Mouse (Mus musculus) activated CD4-positive, CD25-positive, alpha-beta regulatory T cell (primary cell): ENCODE data around the gene Art3. TPM values are rescaled to one million over a fixed set of nuclear protein-coding genes. Genes with fewer than 3 reads are reported as not detected.

ENCODE experiments used
- polyA plus RNA-seq, 2 experiments: library from polyadenylated mRNA; unstranded; fragments of 100-300 nt; shearing (Covaris generic); gene quantifications; one replicate each; pipeline ENCODE4 v1.2.1; 2017

Art3 gene
- 1 to 10 TPM in 1 of 2 experiments, under 1 TPM in 1; 0.93 to 1.1 TPM for polyA plus RNA-seq

DNA sequence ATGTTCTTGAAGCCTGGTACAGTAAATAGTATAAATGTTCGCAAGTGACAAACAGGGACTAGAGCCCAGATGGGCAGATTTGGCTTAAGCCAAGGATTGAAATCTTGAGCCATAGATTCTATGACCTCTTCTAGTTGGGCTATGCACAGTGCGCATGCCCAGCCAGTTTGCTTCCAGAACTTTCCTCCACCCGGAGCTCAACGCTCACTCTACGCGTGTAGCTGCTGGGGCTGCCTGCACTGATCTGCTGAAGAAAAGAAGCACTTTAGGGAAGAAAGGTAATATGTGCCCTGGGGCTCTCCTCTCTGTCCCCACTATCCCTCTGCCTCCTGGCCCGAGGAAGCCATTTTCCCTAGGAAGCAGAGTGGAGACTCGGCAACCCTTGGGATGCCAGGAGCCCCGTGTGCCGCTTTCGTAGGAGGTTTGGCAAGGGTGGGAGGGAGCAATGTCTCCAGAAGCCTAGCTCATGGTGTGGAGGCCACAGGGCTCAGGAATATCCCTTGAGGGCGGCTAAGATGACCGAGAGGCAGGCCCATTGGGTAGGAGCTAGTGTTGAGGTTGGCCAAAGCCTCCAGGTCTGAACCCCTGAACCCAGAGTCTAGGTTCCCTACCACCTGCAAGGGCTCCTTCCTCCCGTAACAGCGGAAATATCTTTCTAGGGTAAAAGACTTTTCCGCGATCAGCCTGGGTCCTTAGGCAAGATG is at the start of gene Art3:
Gene Art3, plus strand, starts transcription at position 193 of the 704 bp plus-strand sequence.

DNA sequence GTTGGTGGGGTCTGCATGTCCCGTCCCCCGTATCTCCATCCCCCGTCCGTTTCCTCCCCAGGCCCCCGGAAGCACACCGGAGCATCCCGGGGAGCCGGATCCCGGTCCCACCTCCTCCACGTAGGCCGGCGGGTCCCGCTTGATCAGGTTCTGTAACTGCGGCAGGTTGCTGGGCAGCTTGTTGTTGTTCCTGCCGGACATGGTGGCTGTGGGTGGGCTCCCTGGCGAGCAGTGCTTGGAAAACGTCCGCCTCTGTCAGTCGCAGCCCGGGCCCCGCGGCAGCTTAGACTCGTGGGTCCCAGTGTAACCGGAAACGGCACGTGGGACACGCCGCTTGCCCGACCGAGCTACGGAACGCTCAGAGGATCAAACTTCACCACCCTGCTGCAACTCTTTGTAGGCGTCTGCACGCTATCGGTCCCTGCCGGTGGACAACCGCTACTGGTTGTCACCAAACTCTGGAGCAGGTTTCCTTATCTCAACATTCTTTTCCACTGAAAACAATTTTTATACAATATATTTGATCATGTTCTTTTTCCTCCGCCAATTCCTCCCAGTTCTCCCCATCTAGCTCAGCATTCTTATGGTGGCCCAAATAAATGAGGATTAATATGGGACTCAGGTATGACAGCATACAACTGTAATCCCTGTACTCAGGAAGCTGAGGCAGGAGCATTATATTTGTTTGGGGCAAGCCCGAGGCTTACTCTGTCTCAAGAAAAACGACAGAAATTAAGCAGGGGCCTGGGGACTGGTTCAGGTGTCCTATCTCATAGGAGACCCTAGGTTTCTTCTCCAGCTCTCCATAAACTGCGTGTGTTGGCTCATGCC is 21.7 kb upstream of the Art3 start, which contains the start of gene Sdad1:
Gene Sdad1, minus strand, starts transcription at position 799 of the 831 bp plus-strand sequence.

DNA sequence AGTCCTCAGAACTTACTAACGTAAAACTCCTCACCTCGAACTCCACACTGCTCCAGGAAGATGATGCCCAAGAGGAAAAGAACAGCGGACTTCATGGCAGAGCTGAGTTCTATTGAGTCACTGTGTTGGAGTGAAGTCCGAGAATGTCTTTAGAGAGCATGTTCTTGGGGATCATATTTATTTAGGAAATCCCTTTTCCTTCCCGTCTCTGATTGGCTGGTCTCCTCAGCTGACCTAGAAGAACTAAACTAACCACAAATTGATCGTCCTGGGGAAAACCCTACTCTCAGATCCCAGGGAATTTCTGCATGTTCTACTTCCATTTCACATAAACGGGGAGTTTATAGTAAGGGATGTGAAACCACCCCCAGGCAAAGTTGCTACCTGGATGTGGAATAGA is 3.7 kb upstream of the Art3 start, which contains the start of gene Cxcl9:
Gene Cxcl9, minus strand, starts transcription at position 151 of the 400 bp plus-strand sequence.

DNA sequence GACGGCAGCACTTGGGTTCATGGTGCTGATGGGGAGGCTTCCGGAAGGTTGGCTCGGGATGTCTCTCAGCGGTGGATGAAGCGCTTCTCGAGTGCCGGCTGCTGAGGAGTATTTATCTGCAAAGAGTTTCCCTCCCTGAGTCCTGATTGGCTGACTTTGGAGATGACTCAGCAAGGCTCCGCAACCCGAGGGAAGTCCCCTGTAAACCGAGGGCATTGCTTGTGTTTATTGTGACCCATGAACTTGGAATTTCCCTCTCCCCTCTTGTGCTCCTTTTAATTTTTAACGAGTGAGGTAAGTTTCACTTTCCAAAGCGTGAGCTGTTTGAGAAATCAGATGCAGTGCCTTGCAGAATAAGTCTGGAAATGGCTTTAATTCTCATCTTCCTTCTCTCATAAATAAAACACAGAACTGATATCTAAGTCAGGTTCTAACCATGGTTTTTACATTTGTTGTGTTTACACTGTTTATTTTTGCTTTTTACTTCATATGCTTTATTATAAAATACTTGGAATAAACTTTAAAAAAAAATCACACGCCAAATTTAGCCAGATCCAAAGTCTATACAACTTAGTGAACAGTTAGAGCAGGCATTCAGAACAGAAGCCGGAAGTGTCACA is 17.3 kb downstream of the Art3 start, which contains the start of gene Cxcl10:
Gene Cxcl10, minus strand, starts transcription at position 96 of the 620 bp plus-strand sequence.

DNA sequence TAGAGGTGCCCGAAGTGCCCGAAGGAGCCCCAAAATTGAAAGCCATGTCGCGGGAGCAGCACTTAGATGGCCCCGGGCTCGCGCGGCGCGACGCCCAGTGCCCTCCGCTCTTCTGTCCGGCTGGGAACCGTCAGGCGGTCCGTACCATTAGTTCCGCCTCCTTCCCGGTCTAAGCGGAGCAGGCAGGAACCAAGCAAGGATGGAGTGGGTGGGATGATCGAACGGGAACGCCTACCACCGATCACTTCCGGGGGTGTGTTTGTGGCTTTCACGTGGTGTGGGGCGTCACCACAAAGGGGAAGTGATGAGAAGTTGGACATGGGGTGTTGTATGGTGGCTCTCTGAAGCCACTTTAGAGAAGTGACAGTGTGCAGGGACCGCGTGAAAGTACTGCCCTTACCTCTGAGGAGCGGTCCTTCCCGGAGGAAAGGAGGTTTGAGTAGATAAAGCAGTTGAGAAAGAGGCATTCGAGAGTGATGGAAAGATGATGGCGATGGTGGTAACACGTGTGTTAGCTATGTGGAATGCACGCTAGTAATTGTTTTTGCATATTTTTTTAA is 103.5 kb downstream of the Art3 start, which contains the start of gene Nup54:
Gene Nup54, minus strand, starts transcription at position 195 of the 560 bp plus-strand sequence.

Other genes with a start within 250 kb of the Art3 start
- 100 to 1,000 TPM; 145 to 158 TPM for gene G3bp2, start 248.1 kb upstream of the Art3 start, polyA plus RNA-seq
- gene Uso1, start 193.9 kb upstream of the Art3 start, polyA plus RNA-seq, result 10 to 100 TPM; 44.9 to 49.9 TPM
- not detected for gene U90926, start 116.4 kb upstream of the Art3 start, polyA plus RNA-seq
- under 1 TPM in 1 of 2 experiments, not detected in 1; 0.27 TPM for gene Ppef2, start 75.5 kb upstream of the Art3 start, polyA plus RNA-seq
- gene Naaa, start 53.7 kb upstream of the Art3 start, polyA plus RNA-seq, result 1 to 10 TPM; 6.3 to 7.7 TPM
- 10 to 100 TPM; 24.4 to 49.7 TPM for gene Sdad1, start 21.3 kb upstream of the Art3 start, polyA plus RNA-seq
- gene Cxcl9, start 3.7 kb upstream of the Art3 start, polyA plus RNA-seq, result 1 to 10 TPM in 1 of 2 experiments, under 1 TPM in 1; 0.89 to 1.8 TPM
- gene Cxcl10, start 17.1 kb downstream of the Art3 start, polyA plus RNA-seq, result 10 to 100 TPM; 14.3 to 43.4 TPM
- gene Nup54, start 103.4 kb downstream of the Art3 start, polyA plus RNA-seq, result 10 to 100 TPM; 37.7 to 40.5 TPM
- gene Scarb2, start 175.0 kb downstream of the Art3 start, polyA plus RNA-seq, result 10 to 100 TPM; 23.5 to 28.8 TPM
- gene Fam47e, start 223.2 kb downstream of the Art3 start, polyA plus RNA-seq, result not detected